Mouse (Mus musculus): ENCODE measurements around the gene Lce6a. TPM values are rescaled to one million over a fixed set of nuclear protein-coding genes. Genes with fewer than 3 reads are reported as not detected.

Gene Lce6a
- polyA plus RNA-seq, 1 experiment from 2014 or later: not detected

GRCm38 (mm10) chr3:92578652-92579413, 42.6 kb downstream of the Lce6a start:
- no peak for ATAC-seq
- 73% methylated on average over 4 of the region's 4 CpGs for WGBS

DNA sequence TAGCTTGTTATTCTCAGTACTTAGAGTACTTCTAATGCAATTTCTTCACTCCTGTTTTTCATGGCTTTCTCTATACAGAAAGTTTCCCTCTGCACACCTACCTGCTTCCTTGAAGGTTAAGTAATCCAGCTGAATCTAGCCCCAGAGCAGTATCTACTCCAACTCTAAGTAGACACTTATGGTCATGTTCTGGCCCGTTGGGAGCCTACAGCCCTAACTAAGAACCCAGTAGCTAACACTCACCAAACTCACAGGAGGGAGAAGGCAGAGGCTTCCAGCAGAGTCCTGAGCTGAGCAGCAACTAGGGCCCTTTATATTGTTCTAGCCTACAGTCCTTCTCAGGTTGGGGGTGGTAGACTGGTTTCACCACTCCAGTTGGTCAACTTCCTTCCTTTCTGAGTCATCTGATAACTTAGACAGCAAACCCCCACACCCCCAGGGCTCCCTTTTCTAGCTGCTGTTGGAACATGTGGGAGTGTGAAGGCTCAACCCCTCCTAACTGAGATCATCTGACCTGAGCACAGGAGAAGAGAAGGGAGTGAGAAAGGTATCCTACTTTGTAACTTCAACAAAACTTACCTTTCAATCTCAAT, 47.9 kb downstream of the Lce6a start, which contains the start of gene Ivl:
Gene Ivl, minus strand, starts transcription at position 287 of the 593 bp plus-strand sequence.
- 87% methylated on average over 1 of the region's 1 CpGs for WGBS
- no peak within 1 kb of the TSS for H3K27ac ChIP-seq (ENCODE audit: low read depth, low read length)
- H3K4me2 ChIP-seq (ENCODE audit: low read length): no peak within 1 kb of the TSS
- H3K4me3 ChIP-seq (ENCODE audit: low read length): no peak within 1 kb of the TSS
- H3K9me3 ChIP-seq (ENCODE audit: control insufficient read depth, low read length): no peaks in the 10 kb centered on the region
- no peaks in the 10 kb centered on the region for H3K36me3 ChIP-seq (ENCODE audit: control insufficient read depth, insufficient read depth, low read length)
- H3K27me3 ChIP-seq (replicated peaks; ENCODE audit: control insufficient read depth, insufficient read depth, low read length): no peaks in the 10 kb centered on the region
- no peak for ATAC-seq
- no peaks in the 10 kb centered on the region for H3K4me1 ChIP-seq (ENCODE audit: control insufficient read depth, insufficient read depth, low read depth, low read length)
- no peak within 1 kb of the TSS for H3K9ac ChIP-seq (ENCODE audit: low read depth, low read length)

More at GRCm38 (mm10) chr3:92578652-92579413, 42.6 kb downstream of the Lce6a start:
- H3K9ac ChIP-seq (ENCODE audit: low read depth, low read length): no peak overlapping the region
- no peaks in the 10 kb centered on the region for H3K4me1 ChIP-seq (ENCODE audit: control insufficient read depth, insufficient read depth, low read depth, low read length)
- no peak overlapping the region for H3K4me2 ChIP-seq (ENCODE audit: low read length)
- H3K27me3 ChIP-seq (replicated peaks; ENCODE audit: control insufficient read depth, insufficient read depth, low read length): no peaks in the 10 kb centered on the region
- H3K9me3 ChIP-seq (ENCODE audit: control insufficient read depth, low read length): no peaks in the 10 kb centered on the region
- H3K27ac ChIP-seq (ENCODE audit: low read depth, low read length): no peak overlapping the region
- no peaks in the 10 kb centered on the region for H3K36me3 ChIP-seq (ENCODE audit: control insufficient read depth, insufficient read depth, low read length)
- no peak overlapping the region for H3K4me3 ChIP-seq (ENCODE audit: low read length)

DNA sequence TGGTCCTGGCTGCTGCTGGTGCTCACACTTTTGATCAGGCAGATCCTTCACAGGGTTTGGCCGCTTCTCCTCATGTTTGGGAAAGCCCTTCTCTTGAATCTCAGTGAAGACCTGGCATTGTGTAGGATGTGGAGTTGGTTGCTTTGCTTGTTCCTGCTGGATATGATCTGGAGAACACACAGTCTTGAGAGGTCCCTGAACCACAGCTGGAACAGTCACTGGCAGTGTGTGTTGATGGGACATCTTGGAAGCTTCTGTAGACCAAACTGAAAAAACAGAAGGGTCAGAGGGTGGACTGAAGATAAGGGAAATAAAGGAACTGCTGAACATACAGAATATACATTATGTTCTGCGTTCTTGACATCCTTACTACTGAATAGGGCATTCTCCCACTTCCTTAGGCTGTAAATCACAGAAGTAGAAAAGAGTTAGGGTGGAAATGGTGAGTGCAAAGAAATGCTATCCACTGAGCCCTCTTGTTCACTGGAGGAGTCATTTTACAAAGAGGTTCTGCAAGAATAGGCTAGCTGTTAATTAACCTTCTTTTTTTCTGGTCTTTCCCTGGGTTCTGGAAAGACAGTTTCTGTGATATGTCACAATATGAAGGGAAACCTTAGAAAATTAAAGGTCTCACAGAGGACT, 48.8 kb downstream of the Lce6a start:
- Histone ChIP-seq H3K27ac (ENCODE audit: low read depth, low read length) (no peak overlapping the region), H3K4me2 (ENCODE audit: low read length) (no peak overlapping the region), H3K36me3 (ENCODE audit: control insufficient read depth, insufficient read depth, low read length) (no peaks in the 10 kb centered on the region), H3K9me3 (ENCODE audit: control insufficient read depth, low read length) (no peaks in the 10 kb centered on the region), H3K4me1 (ENCODE audit: control insufficient read depth, insufficient read depth, low read depth, low read length) (no peaks in the 10 kb centered on the region), H3K9ac (ENCODE audit: low read depth, low read length) (no peak overlapping the region), H3K4me3 (ENCODE audit: low read length) (no peak overlapping the region), H3K27me3 (replicated peaks; ENCODE audit: control insufficient read depth, insufficient read depth, low read length) (no peaks in the 10 kb centered on the region)
- WGBS: 63% methylated on average over 2 of the region's 2 CpGs
- ATAC-seq: no peak

Other genes with a start within 250 kb of the Lce6a start
- gene Sprr2h, start 236.0 kb downstream of the Lce6a start, polyA plus RNA-seq (2015; fragmentation: Nextera tagmentation; extraction: Ambion mirVana): not detected in 2 replicates
- gene Sprr2i, start 213.7 kb downstream of the Lce6a start, polyA plus RNA-seq (2015; fragmentation: Nextera tagmentation; extraction: Ambion mirVana): not detected in 2 replicates
- not detected in 2 replicates for gene Sprr2j-ps, start 203.6 kb downstream of the Lce6a start, polyA plus RNA-seq (2015; fragmentation: Nextera tagmentation; extraction: Ambion mirVana)
- 6.1 and 18.1 TPM in 2 replicates for gene Gm9774, start 192.2 kb downstream of the Lce6a start, polyA plus RNA-seq (2015; fragmentation: Nextera tagmentation; extraction: Ambion mirVana)
- gene Sprr2k, start 189.1 kb downstream of the Lce6a start, polyA plus RNA-seq (2015; fragmentation: Nextera tagmentation; extraction: Ambion mirVana): not detected in 2 replicates
- not detected in 2 replicates for gene Sprr1b, start 182.9 kb downstream of the Lce6a start, polyA plus RNA-seq (2015; fragmentation: Nextera tagmentation; extraction: Ambion mirVana)
- gene Sprr3, start 162.9 kb downstream of the Lce6a start, polyA plus RNA-seq (2015; fragmentation: Nextera tagmentation; extraction: Ambion mirVana): not detected in 2 replicates
- gene Sprr1a, start 135.8 kb downstream of the Lce6a start, polyA plus RNA-seq (2015; fragmentation: Nextera tagmentation; extraction: Ambion mirVana): 0.20 and 0.59 TPM in 2 replicates
- not detected in 2 replicates for gene Sprr4, start 121.2 kb downstream of the Lce6a start, polyA plus RNA-seq (2015; fragmentation: Nextera tagmentation; extraction: Ambion mirVana)
- gene 2310046K23Rik, start 87.1 kb downstream of the Lce6a start, polyA plus RNA-seq (2015; fragmentation: Nextera tagmentation; extraction: Ambion mirVana): not detected in 2 replicates
- not detected in 2 replicates for gene Ivl, start 47.9 kb downstream of the Lce6a start, polyA plus RNA-seq (2015; fragmentation: Nextera tagmentation; extraction: Ambion mirVana)
- gene Smcp, start 32.7 kb downstream of the Lce6a start, polyA plus RNA-seq (2015; fragmentation: Nextera tagmentation; extraction: Ambion mirVana): not detected in 2 replicates
- not detected in 2 replicates for gene 2210017I01Rik, start 14.2 kb downstream of the Lce6a start, polyA plus RNA-seq (2015; fragmentation: Nextera tagmentation; extraction: Ambion mirVana)
- gene Lce1a1, start 26.6 kb upstream of the Lce6a start, polyA plus RNA-seq (2015; fragmentation: Nextera tagmentation; extraction: Ambion mirVana): not detected in 2 replicates
- gene Lce1b, start 35.3 kb upstream of the Lce6a start, polyA plus RNA-seq (2015; fragmentation: Nextera tagmentation; extraction: Ambion mirVana): not detected in 2 replicates
- gene Lce1a2, start 48.7 kb upstream of the Lce6a start, polyA plus RNA-seq (2015; fragmentation: Nextera tagmentation; extraction: Ambion mirVana): not detected in 2 replicates
- gene Lce1c, start 57.6 kb upstream of the Lce6a start, polyA plus RNA-seq (2015; fragmentation: Nextera tagmentation; extraction: Ambion mirVana): not detected in 2 replicates
- not detected in 2 replicates for gene Lce1d, start 65.5 kb upstream of the Lce6a start, polyA plus RNA-seq (2015; fragmentation: Nextera tagmentation; extraction: Ambion mirVana)
- not detected in 2 replicates for gene Lce1e, start 87.4 kb upstream of the Lce6a start, polyA plus RNA-seq (2015; fragmentation: Nextera tagmentation; extraction: Ambion mirVana)
- gene Lce1f, start 98.7 kb upstream of the Lce6a start, polyA plus RNA-seq (2015; fragmentation: Nextera tagmentation; extraction: Ambion mirVana): not detected in 2 replicates
- gene Gm38119, start 117.4 kb upstream of the Lce6a start, polyA plus RNA-seq (2015; fragmentation: Nextera tagmentation; extraction: Ambion mirVana): not detected in 2 replicates
- not detected in 2 replicates for gene Lce1g, start 130.7 kb upstream of the Lce6a start, polyA plus RNA-seq (2015; fragmentation: Nextera tagmentation; extraction: Ambion mirVana)
- gene Lce1h, start 143.4 kb upstream of the Lce6a start, polyA plus RNA-seq (2015; fragmentation: Nextera tagmentation; extraction: Ambion mirVana): not detected in 2 replicates
- gene Lce1i, start 157.2 kb upstream of the Lce6a start, polyA plus RNA-seq (2015; fragmentation: Nextera tagmentation; extraction: Ambion mirVana): not detected in 2 replicates
- gene Lce1j, start 168.9 kb upstream of the Lce6a start, polyA plus RNA-seq (2015; fragmentation: Nextera tagmentation; extraction: Ambion mirVana): not detected in 2 replicates
- not detected in 2 replicates for gene Lce1k, start 186.2 kb upstream of the Lce6a start, polyA plus RNA-seq (2015; fragmentation: Nextera tagmentation; extraction: Ambion mirVana)
- gene Kprp, start 205.6 kb upstream of the Lce6a start, polyA plus RNA-seq (2015; fragmentation: Nextera tagmentation; extraction: Ambion mirVana): not detected in 2 replicates
- gene Lce1l, start 229.6 kb upstream of the Lce6a start, polyA plus RNA-seq (2015; fragmentation: Nextera tagmentation; extraction: Ambion mirVana): not detected in 2 replicates
- gene 2310050C09Rik, start 248.6 kb upstream of the Lce6a start, polyA plus RNA-seq (2015; fragmentation: Nextera tagmentation; extraction: Ambion mirVana): not detected in 2 replicates

Data from hindbrain, embryonic 16.5 days (tissue).